Mouse (Mus musculus) megakaryocyte, embryonic 14.5 days (primary cell): Measurements from ENCODE around the gene Rnf150.

ENCODE experiments used
- FLI1 ChIP-seq: IDR thresholded peaks from 2 replicates; pipeline ENCODE4 v1.6.1; 2012; ENCODE audit warnings: low read length, inconsistent platforms, mixed read lengths
- GATA1 ChIP-seq: IDR thresholded peaks from 3 replicates; pipeline ENCODE4 v1.6.1; 2012; ENCODE audit warnings: mixed read lengths, low read length, inconsistent platforms, borderline replicate concordance

DNA sequence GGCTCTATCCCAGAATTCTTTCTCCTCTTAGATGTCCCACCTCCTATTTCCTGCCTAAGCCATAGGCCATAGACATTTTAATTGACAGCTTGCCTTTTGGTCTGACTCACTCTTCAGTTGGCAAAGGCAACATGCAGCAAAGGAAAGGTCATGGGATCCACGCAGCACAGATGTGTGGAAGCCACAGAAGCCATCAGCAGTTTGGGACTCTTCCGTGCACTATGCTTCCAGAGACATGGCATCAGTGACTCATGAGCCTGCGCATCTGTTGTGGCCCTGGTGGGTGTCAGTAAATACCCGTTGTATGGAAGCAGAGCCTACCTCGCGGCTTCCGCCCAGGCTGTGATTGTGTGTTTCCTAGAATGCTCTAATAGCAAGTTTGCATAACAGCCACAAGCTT, 68.4 kb downstream of the Rnf150 start:
- TF ChIP-seq GATA1 (no peak), FLI1 (no peak)
